Comparison of ENCODE assay signal across 14 mouse cellular contexts in genomic region chr11:6966968-6967367, GRCm38 (mm10).
DNase-seq lines count a peak whose midpoint lies in the region; ATAC-seq lines count a peak whose summit lies in the region.
"Had no signal": no experiment of that assay in that cellular context is flagged by ENCODE, and none has a peak within 500 bp of the region (broad histone marks: within the 10 kb centered on the region; RNA-seq: fewer than 3 reads in every experiment).

No protein-coding gene starts in this region.

- ATAC-seq in heart, embryonic 11.5 days (replicated peaks; ENCODE audit: insufficient number of reproducible peaks, low FRiP score, low TSS enrichment): no peak
- no peak for ATAC-seq in hindbrain, embryonic 16.5 days
- ATAC-seq: forebrain, embryonic 15.5 days had no signal

- no peak overlapping the region for H3K4me2 ChIP-seq in heart, embryonic 11.5 days
- no peak overlapping the region for H3K4me2 ChIP-seq in hindbrain, embryonic 16.5 days (ENCODE audit: low read length)
- H3K4me2 ChIP-seq: embryonic facial prominence, embryonic 13.5 days; forebrain, embryonic 15.5 days; stomach, embryonic 15.5 days had no signal

- H3K27me3 ChIP-seq in heart, embryonic 10.5 days (ENCODE audit: insufficient read depth, poor library complexity, severe bottlenecking): no peaks in the 10 kb centered on the region
- no peaks in the 10 kb centered on the region for H3K27me3 ChIP-seq in heart, embryonic 11.5 days (ENCODE audit: control insufficient read depth, insufficient read depth, low read length)
- H3K27me3 ChIP-seq in limb, embryonic 10.5 days (ENCODE audit: low read depth, poor library complexity, severe bottlenecking): no peaks in the 10 kb centered on the region
- no peaks in the 10 kb centered on the region for H3K27me3 ChIP-seq in hindbrain, embryonic 16.5 days (replicated peaks; ENCODE audit: control insufficient read depth, insufficient read depth, low read length)
- H3K27me3 ChIP-seq: embryonic facial prominence, embryonic 13.5 days; forebrain, embryonic 15.5 days; stomach, embryonic 15.5 days had no signal

- H3K4me3 ChIP-seq in heart, embryonic 10.5 days: no peak overlapping the region
- no peak overlapping the region for H3K4me3 ChIP-seq in heart, embryonic 11.5 days (ENCODE audit: low read depth, low read length)
- no peak overlapping the region for H3K4me3 ChIP-seq in limb, embryonic 10.5 days
- H3K4me3 ChIP-seq in hindbrain, embryonic 16.5 days (ENCODE audit: low read length): no peak overlapping the region
- H3K4me3 ChIP-seq: embryonic facial prominence, embryonic 13.5 days; forebrain, embryonic 15.5 days; stomach, embryonic 15.5 days had no signal

- H3K36me3 ChIP-seq in heart, embryonic 10.5 days: no peaks in the 10 kb centered on the region
- no peaks in the 10 kb centered on the region for H3K36me3 ChIP-seq in heart, embryonic 11.5 days (ENCODE audit: control insufficient read depth, insufficient read depth, low read length)
- H3K36me3 ChIP-seq in limb, embryonic 10.5 days: no peaks in the 10 kb centered on the region
- H3K36me3 ChIP-seq in hindbrain, embryonic 16.5 days (ENCODE audit: control insufficient read depth, insufficient read depth, low read length): no peaks in the 10 kb centered on the region
- H3K36me3 ChIP-seq: embryonic facial prominence, embryonic 13.5 days; forebrain, embryonic 15.5 days; stomach, embryonic 15.5 days had no signal

- peak; percentile 24 for DNase-seq in heart, embryonic 10.5 days (ENCODE audit: low spot score)
- peak; percentile 84 for DNase-seq in cerebellum, adult 8-10 months
- peak; percentile 79 for DNase-seq in layer of hippocampus, adult 9-10 months (ENCODE audit: low spot score)
- DNase-seq in limb, embryonic 10.5 days (ENCODE audit: low spot score): peak; percentile 8
- no peak for DNase-seq in embryo, embryonic 10 days (ENCODE audit: low spot score)
- DNase-seq in thymus, adult 18-20 months: no peak
- DNase-seq: adrenal gland, adult 2 months; heart, postnatal 14 days; lung, adult 18-20 months had no signal

- WGBS in heart, embryonic 10.5 days: 88% methylated on average over 5 of the region's 5 CpGs
- 84% methylated on average over 5 of the region's 5 CpGs for WGBS in heart, embryonic 11.5 days (ENCODE audit: insufficient replicate concordance)
- WGBS in limb, embryonic 10.5 days: 88% methylated on average over 5 of the region's 5 CpGs
- 85% methylated on average over 5 of the region's 5 CpGs for WGBS in hindbrain, embryonic 16.5 days

- no peak overlapping the region for H3K9ac ChIP-seq in heart, embryonic 11.5 days (ENCODE audit: low read depth, low read length)
- no peak overlapping the region for H3K9ac ChIP-seq in hindbrain, embryonic 16.5 days (ENCODE audit: low read depth, low read length)
- H3K9ac ChIP-seq: embryonic facial prominence, embryonic 13.5 days; forebrain, embryonic 15.5 days; stomach, embryonic 15.5 days had no signal

- H3K4me1 ChIP-seq in heart, embryonic 10.5 days: no peaks in the 10 kb centered on the region
- no peaks in the 10 kb centered on the region for H3K4me1 ChIP-seq in heart, embryonic 11.5 days (ENCODE audit: control insufficient read depth, insufficient read depth, low read length)
- no peaks in the 10 kb centered on the region for H3K4me1 ChIP-seq in limb, embryonic 10.5 days
- no peaks in the 10 kb centered on the region for H3K4me1 ChIP-seq in hindbrain, embryonic 16.5 days (ENCODE audit: control insufficient read depth, insufficient read depth, low read depth, low read length)
- H3K4me1 ChIP-seq: embryonic facial prominence, embryonic 13.5 days; forebrain, embryonic 15.5 days; stomach, embryonic 15.5 days had no signal

- H3K27ac ChIP-seq in heart, embryonic 10.5 days: no peak overlapping the region
- no peak overlapping the region for H3K27ac ChIP-seq in heart, embryonic 11.5 days (ENCODE audit: low read depth, low read length)
- no peak overlapping the region for H3K27ac ChIP-seq in limb, embryonic 10.5 days
- H3K27ac ChIP-seq in hindbrain, embryonic 16.5 days (ENCODE audit: low read depth, low read length): no peak overlapping the region
- H3K27ac ChIP-seq: embryonic facial prominence, embryonic 13.5 days; forebrain, embryonic 15.5 days; stomach, embryonic 15.5 days had no signal

- no peaks in the 10 kb centered on the region for H3K9me3 ChIP-seq in heart, embryonic 10.5 days
- H3K9me3 ChIP-seq in heart, embryonic 11.5 days (replicated peaks; ENCODE audit: control insufficient read depth, low read length): no peaks in the 10 kb centered on the region
- H3K9me3 ChIP-seq in limb, embryonic 10.5 days (replicated peaks): no peaks in the 10 kb centered on the region
- H3K9me3 ChIP-seq in hindbrain, embryonic 16.5 days (ENCODE audit: control insufficient read depth, low read length): no peaks in the 10 kb centered on the region
- H3K9me3 ChIP-seq: embryonic facial prominence, embryonic 13.5 days; forebrain, embryonic 15.5 days; stomach, embryonic 15.5 days had no signal

Comparison
In these comparisons a context has a peak if more than half of its experiments do, and no peak if none do; other contexts are left out.
1. DNase-seq: peak in heart, embryonic 10.5 days (single experiment), cerebellum, adult 8-10 months (single experiment), layer of hippocampus, adult 9-10 months (single experiment) and limb, embryonic 10.5 days (single experiment); none in embryo, embryonic 10 days (single experiment) and thymus, adult 18-20 months (0 of 2).